Mouse (Mus musculus): ENCODE measurements around the gene Zfp597. TPM values are rescaled to one million over a fixed set of nuclear protein-coding genes. Genes with fewer than 3 reads are reported as not detected.
"Not testable (repeated sequence)": the region's sequence is repeated elsewhere in the genome, so short reads cannot be mapped to it uniquely, and the experiment has no call there.

Gene Zfp597
- total and polyA plus RNA-seq, 3 experiments: 2.3 to 12.1 (median 10.8) TPM

DNA sequence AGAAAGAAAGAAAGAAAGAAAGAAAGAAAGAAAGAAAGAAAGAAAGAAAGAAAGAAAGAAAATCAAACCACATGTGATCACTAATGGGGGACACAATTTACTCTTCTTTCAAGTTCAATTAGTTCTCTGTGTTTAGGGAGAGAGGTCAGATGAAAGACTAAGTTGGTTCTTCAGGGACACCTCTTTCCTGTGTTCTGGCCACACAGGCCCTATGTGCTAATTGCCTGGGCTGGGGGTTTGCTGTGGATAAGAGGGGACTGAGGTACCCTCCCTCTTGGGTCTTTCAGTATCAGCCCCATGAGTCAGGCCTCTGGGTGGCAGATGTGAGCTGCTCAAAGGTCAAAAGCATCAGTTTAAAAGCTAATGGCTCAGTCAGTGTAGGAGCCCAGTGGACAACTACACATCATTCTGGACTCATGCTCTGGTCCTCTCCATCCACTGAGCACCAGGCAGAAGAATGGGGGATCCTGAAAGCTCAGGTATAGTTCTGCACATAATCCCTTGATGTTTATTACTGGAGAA lies 53.7 kb downstream of the Zfp597 start, which contains the start of gene Olfr15:
Gene Olfr15 (plus strand): TSS at position 291 of the 522 bp plus-strand sequence.
- DNase-seq: no peak
- intact Hi-C loops (cut with DNase I): no loop called here
- no peaks in the 10 kb centered on the region for H3K4me1 ChIP-seq (ENCODE audit: control insufficient read depth, insufficient read depth, low read length)

GRCm38 (mm10) chr16:3829727-3830126 lies 54.6 kb downstream of the Zfp597 start:
- TF ChIP-seq POLR2A (IDR thresholded peaks at IDR 0.05; ENCODE audit: insufficient read depth, low read depth, low read length) (no peak), EP300 (IDR thresholded peaks at IDR 0.05; ENCODE audit: insufficient read depth, low read depth, low read length) (no peak), CTCF (IDR thresholded peaks at IDR 0.05) (no peak)
- Histone ChIP-seq H3K4me1 (ENCODE audit: control insufficient read depth, insufficient read depth, low read length) (no peaks in the 10 kb centered on the region), H3K27me3 (ENCODE audit: control insufficient read depth, insufficient read depth, low read length) (no peaks in the 10 kb centered on the region), H3K4me3 (no peak overlapping the region), H3K79me2 (replicated peaks; ENCODE audit: control insufficient read depth, insufficient read depth, low read length) (no peaks in the 10 kb centered on the region), H3K9ac (ENCODE audit: low read depth, low read length) (no peak overlapping the region), H3K36me3 (ENCODE audit: control insufficient read depth, insufficient read depth, low read length) (no peaks in the 10 kb centered on the region), H3K27ac (no peak overlapping the region)
- intact Hi-C loops (cut with DNase I): no loop called here
- WGBS: 77% methylated on average over 2 of the region's 2 CpGs
- DNase-seq: no peak

More for the DNA sequence above, 53.7 kb downstream of the Zfp597 start, which contains the start of gene Olfr15:
- Histone ChIP-seq H3K79me2 (replicated peaks; ENCODE audit: control insufficient read depth, insufficient read depth, low read length) (no peaks in the 10 kb centered on the region), H3K27me3 (ENCODE audit: control insufficient read depth, insufficient read depth, low read length) (no peaks in the 10 kb centered on the region), H3K36me3 (ENCODE audit: control insufficient read depth, insufficient read depth, low read length) (no peaks in the 10 kb centered on the region), H3K27ac (no peak within 1 kb of the TSS), H3K9ac (ENCODE audit: low read depth, low read length) (no peak within 1 kb of the TSS), H3K4me3 (no peak within 1 kb of the TSS)
- peak; percentile 48 for TF ChIP-seq CTCF (IDR thresholded peaks at IDR 0.05)
- no peak for TF ChIP-seq EP300 (IDR thresholded peaks at IDR 0.05; ENCODE audit: insufficient read depth, low read depth, low read length)
- no peak for TF ChIP-seq POLR2A (IDR thresholded peaks at IDR 0.05; ENCODE audit: insufficient read depth, low read depth, low read length)

DNA sequence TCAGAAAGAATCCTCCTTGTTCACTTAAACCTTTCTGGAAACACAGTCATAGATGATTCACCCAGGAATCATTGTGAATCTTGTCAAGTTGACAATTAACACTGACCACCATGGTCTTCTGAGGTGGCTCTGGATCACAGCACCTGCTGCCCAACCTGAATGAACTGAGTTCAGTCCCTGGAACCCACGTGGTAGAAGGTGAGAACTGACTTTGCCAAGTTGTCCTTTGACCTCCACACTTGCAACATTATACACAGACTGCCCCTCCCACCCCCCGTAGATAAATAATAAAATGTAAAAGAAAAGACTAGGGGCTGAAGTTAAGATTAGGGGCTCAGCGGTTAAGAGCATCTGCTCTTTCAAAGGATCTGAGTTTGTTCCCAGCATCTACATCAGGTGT lies 56.3 kb downstream of the Zfp597 start:
- Histone ChIP-seq H3K4me3 (no peak overlapping the region), H3K36me3 (ENCODE audit: control insufficient read depth, insufficient read depth, low read length) (no peaks in the 10 kb centered on the region), H3K27ac (no peak overlapping the region), H3K9ac (ENCODE audit: low read depth, low read length) (no peak overlapping the region), H3K4me1 (ENCODE audit: control insufficient read depth, insufficient read depth, low read length) (no peaks in the 10 kb centered on the region), H3K79me2 (replicated peaks; ENCODE audit: control insufficient read depth, insufficient read depth, low read length) (no peaks in the 10 kb centered on the region), H3K27me3 (ENCODE audit: control insufficient read depth, insufficient read depth, low read length) (no peaks in the 10 kb centered on the region)
- intact Hi-C loops (cut with DNase I): no loop called here
- TF ChIP-seq POLR2A (IDR thresholded peaks at IDR 0.05; ENCODE audit: insufficient read depth, low read depth, low read length) (no peak), EP300 (IDR thresholded peaks at IDR 0.05; ENCODE audit: insufficient read depth, low read depth, low read length) (no peak), CTCF (IDR thresholded peaks at IDR 0.05) (no peak)
- DNase-seq: no peak
- WGBS: 63% methylated on average over 3 of the region's 3 CpGs

- peak in 1 of 2 experiments; percentile 23 for DNase-seq
- Histone ChIP-seq H3K4me1 (ENCODE audit: control insufficient read depth, insufficient read depth, low read length) (no peaks in the 10 kb centered on the region), H3K4me3 (no peak overlapping the region), H3K36me3 (ENCODE audit: control insufficient read depth, insufficient read depth, low read length) (no peaks in the 10 kb centered on the region), H3K27ac (no peak overlapping the region), H3K9ac (ENCODE audit: low read depth, low read length) (no peak overlapping the region), H3K27me3 (ENCODE audit: control insufficient read depth, insufficient read depth, low read length) (no peaks in the 10 kb centered on the region), H3K79me2 (replicated peaks; ENCODE audit: control insufficient read depth, insufficient read depth, low read length) (no peaks in the 10 kb centered on the region)
- intact Hi-C loops (cut with DNase I): no loop called here
- 51% methylated on average over 2 of the region's 2 CpGs for WGBS
- no peak for TF ChIP-seq EP300 (IDR thresholded peaks at IDR 0.05; ENCODE audit: insufficient read depth, low read depth, low read length)
- no peak for TF ChIP-seq CTCF (IDR thresholded peaks at IDR 0.05)
- no peak for TF ChIP-seq POLR2A (IDR thresholded peaks at IDR 0.05; ENCODE audit: insufficient read depth, low read depth, low read length)
Observed at GRCm38 (mm10) chr16:3820202-3820601, 64.2 kb downstream of the Zfp597 start.

GRCm38 (mm10) chr16:3814667-3815066 lies 69.7 kb downstream of the Zfp597 start:
- H3K9ac ChIP-seq (ENCODE audit: low read depth, low read length); H3K27ac ChIP-seq; H3K4me1 ChIP-seq (ENCODE audit: control insufficient read depth, insufficient read depth, low read length); H3K27me3 ChIP-seq (ENCODE audit: control insufficient read depth, insufficient read depth, low read length); H3K36me3 ChIP-seq (ENCODE audit: control insufficient read depth, insufficient read depth, low read length); intact Hi-C loops (cut with DNase I); DNase-seq; H3K79me2 ChIP-seq (replicated peaks; ENCODE audit: control insufficient read depth, insufficient read depth, low read length); H3K4me3 ChIP-seq: not testable (repeated sequence)
- 81% methylated on average over 6 of the region's 6 CpGs for WGBS

Small RNAs within 50 kb of the gene (microRNA-seq; reads per million reads assigned to microRNA genes)
- gene Gm23493: 0 reads per million in 2 experiments

Other genes starting within 250 kb of the Zfp597 start
- not detected for gene Mefv, start 166.5 kb downstream of the Zfp597 start, total RNA-seq (2021)
- 0.06 and 0.09 TPM in 2 replicates for gene Mefv, start 166.5 kb downstream of the Zfp597 start, polyA plus RNA-seq (2012; rRNA removed)
- gene Zfp263, start 140.5 kb downstream of the Zfp597 start, total RNA-seq (2021): 1 to 10 TPM; 6.2 to 7.6 TPM
- 3.8 and 6.1 TPM in 2 replicates for gene Zfp263, start 140.5 kb downstream of the Zfp597 start, polyA plus RNA-seq (2012; rRNA removed)
- gene Olfr15, start 53.7 kb downstream of the Zfp597 start, total RNA-seq (2021): not detected
- gene Olfr15, start 53.7 kb downstream of the Zfp597 start, polyA plus RNA-seq (2012; rRNA removed): not detected in 2 replicates
- 1 to 10 TPM; 1.3 to 1.8 TPM for gene Zfp174, start 37.3 kb downstream of the Zfp597 start, total RNA-seq (2021)
- gene Zfp174, start 37.3 kb downstream of the Zfp597 start, polyA plus RNA-seq (2012; rRNA removed): 1.00 and 1.8 TPM in 2 replicates
- gene Naa60, start 12.2 kb downstream of the Zfp597 start, total RNA-seq (2021): 10 to 100 TPM; 48.6 to 49.4 TPM
- 50.4 and 59.4 TPM in 2 replicates for gene Naa60, start 12.2 kb downstream of the Zfp597 start, polyA plus RNA-seq (2012; rRNA removed)
- under 1 TPM; 0.27 to 0.42 TPM for gene Gm20695, start 87 bp upstream of the Zfp597 start, total RNA-seq (2021)
- not detected in 2 replicates for gene Gm20695, start 87 bp upstream of the Zfp597 start, polyA plus RNA-seq (2012; rRNA removed)
- 1 to 10 TPM; 2.9 TPM for gene 1700037C18Rik, start 24.1 kb upstream of the Zfp597 start, total RNA-seq (2021)
- 2.9 and 5.2 TPM in 2 replicates for gene 1700037C18Rik, start 24.1 kb upstream of the Zfp597 start, polyA plus RNA-seq (2012; rRNA removed)
- gene Cluap1, start 24.2 kb upstream of the Zfp597 start, total RNA-seq (2021): 10 to 100 TPM in 1 of 2 experiments, 1 to 10 TPM in 1; 9.7 to 10.9 TPM
- 4.9 and 5.9 TPM in 2 replicates for gene Cluap1, start 24.2 kb upstream of the Zfp597 start, polyA plus RNA-seq (2012; rRNA removed)
- 1 to 10 TPM; 1.1 to 1.2 TPM for gene Nlrc3, start 92.1 kb upstream of the Zfp597 start, total RNA-seq (2021)
- gene Nlrc3, start 92.1 kb upstream of the Zfp597 start, polyA plus RNA-seq (2012; rRNA removed): 2.8 and 3.2 TPM in 2 replicates
- gene Slx4, start 119.2 kb upstream of the Zfp597 start, total RNA-seq (2021): 1 to 10 TPM; 6.4 to 9.4 TPM
- 7.7 and 9.8 TPM in 2 replicates for gene Slx4, start 119.2 kb upstream of the Zfp597 start, polyA plus RNA-seq (2012; rRNA removed)
- gene Dnase1, start 152.4 kb upstream of the Zfp597 start, total RNA-seq (2021): not detected
- gene Dnase1, start 152.4 kb upstream of the Zfp597 start, polyA plus RNA-seq (2012; rRNA removed): not detected in 2 replicates
- 100 to 1,000 TPM; 138 to 154 TPM for gene Trap1, start 193.3 kb upstream of the Zfp597 start, total RNA-seq (2021)
- gene Trap1, start 193.3 kb upstream of the Zfp597 start, polyA plus RNA-seq (2012; rRNA removed): 124 and 167 TPM in 2 replicates